Mouse (Mus musculus): ENCODE results near the gene Ppp1r12b.

GRCm38 (mm10) chr1:134865552-134865951, 90.2 kb downstream of the Ppp1r12b start:
- TF ChIP-seq CTCF (IDR thresholded peaks at IDR 0.05; ENCODE audit: control insufficient read depth, insufficient read depth, low read length): no peak
- TF ChIP-seq POLR2A (IDR thresholded peaks at IDR 0.05; ENCODE audit: borderline replicate concordance, control insufficient read depth, low read depth, low read length): no peak

Data from bone marrow, adult 2 months (tissue).